Mouse (Mus musculus) CH12F3 (cell line): ENCODE results near the gene Tom1.

ENCODE experiments used
- in situ Hi-C: fragments of 300-500 bp; cut with MboI; formaldehyde crosslinking; loops from 2 replicates; pipeline ENCODE4 v1.14.3; 2020; ENCODE audit warnings: low sequenced_read_pairs

Gene Tom1

GRCm38 (mm10) chr8:75033511-75034243 lies at the start of gene Tom1:
Gene Tom1, plus strand, starts transcription at chr8:75033705.
- in situ Hi-C loops, result no loop called here

DNA sequence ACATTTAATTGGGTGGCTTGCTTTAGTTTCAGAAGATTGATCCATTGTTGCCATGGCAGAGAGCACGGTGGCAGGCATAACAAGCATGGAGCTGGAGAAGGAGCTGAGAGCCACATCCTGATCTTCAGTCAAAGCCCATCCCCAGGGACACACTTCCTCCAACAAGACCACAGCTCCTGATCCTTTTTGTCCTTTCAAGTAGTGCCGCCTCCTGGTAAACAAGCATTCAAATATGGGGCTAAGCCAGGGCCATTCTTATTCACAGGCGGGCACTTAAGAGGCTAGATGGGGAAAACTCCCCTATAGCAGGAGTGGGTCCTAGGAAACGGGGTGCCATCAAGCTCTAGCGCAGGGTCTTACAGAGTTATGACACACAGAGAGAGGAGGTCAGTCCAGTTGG lies 46.1 kb upstream of the Tom1 start:
- in situ Hi-C loops, result no loop called here

- in situ Hi-C loops, result no loop called here
Measured at GRCm38 (mm10) chr8:74990021-74990420, 43.5 kb upstream of the Tom1 start.

DNA sequence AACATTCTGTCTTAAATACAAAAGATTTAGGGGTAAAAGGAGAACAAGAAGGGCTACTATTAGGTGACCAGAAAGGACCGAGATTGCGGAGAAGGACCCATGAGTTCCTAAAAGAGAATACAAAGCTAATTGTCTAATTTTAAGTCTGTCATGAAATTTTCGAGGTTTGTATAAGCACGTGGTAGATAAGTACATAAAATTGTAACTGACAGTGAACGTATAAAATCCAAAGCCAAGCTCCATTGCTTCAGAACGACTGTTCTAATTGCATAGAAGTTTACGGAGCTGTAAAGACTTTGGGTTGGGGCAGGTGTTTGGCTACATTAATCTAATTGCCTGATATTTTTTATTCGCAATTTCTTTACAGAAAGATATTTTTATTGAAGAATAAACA lies 40.4 kb upstream of the Tom1 start, which contains the start of gene Hmgxb4:
TSS of gene Hmgxb4 (plus strand) at position 276 of the 394 bp plus-strand sequence.
- in situ Hi-C loops, result no loop called here

DNA sequence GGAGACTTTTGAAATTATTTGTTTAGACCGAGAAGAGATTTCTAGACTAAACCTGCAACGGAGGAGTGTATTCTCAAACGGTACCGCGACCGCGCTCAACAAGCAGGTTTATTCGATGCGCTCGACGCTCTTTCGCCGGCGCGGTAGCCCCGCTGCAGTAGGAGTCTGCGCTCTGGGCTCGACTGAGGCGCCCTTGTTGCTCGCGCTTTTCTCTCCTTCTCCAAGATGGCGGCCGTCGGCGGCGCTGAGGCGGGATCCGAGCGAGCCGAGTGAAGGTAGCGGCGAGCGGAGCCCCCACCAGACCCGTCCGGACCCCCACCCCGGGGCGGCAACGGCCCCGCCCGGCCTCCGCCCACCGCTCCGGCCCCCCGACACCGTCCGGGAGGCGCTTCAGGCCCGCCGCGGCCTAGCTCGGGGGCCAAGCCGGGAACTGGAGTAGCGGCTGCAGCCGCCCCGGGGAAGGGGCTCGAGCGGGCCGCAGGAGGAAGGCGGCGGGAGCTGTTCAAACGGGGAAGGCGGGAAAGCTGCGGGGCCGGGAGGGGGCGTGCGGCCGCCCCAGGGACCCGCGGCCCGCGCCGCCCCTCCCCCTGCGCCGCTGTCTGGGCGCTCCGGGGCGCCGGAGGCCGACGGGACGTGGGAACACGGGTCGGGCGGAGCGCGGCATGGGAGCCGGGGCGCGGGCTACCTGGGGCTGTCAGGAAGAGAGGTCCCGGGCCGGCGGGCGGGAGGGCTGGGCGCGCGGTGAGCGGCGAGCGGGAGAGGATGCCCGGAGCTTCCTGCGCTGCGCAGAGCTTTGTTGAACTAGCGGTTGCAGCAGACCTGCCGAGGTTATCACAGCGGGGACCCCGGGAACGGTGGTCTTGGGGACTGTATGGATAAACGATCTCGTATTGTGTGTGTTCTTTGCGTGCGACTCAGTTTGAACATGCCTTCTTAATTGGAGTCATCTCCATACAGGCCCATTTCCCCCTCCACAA lies 39.7 kb upstream of the Tom1 start:
- in situ Hi-C loops, result no loop called here

DNA sequence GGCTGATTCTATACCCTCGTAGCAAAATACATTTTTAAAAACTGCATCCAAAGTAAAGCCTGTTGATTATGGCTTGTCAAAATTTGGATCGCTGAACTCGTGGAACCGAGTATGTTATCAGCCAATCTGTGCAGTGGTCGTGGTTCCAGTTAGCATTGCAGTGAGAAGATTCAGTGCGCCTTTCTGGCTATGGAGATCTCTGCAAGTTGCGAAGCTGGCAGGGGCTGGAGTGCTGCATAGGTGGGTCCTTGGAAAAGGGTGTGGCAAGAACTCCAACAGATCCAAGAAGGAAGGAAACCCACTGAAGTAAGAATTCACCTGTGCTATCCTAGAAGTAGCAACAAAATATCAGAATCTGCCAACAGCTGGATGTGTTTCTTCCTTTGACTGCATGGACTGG lies 39.0 kb upstream of the Tom1 start:
- in situ Hi-C loops, result no loop called here

DNA sequence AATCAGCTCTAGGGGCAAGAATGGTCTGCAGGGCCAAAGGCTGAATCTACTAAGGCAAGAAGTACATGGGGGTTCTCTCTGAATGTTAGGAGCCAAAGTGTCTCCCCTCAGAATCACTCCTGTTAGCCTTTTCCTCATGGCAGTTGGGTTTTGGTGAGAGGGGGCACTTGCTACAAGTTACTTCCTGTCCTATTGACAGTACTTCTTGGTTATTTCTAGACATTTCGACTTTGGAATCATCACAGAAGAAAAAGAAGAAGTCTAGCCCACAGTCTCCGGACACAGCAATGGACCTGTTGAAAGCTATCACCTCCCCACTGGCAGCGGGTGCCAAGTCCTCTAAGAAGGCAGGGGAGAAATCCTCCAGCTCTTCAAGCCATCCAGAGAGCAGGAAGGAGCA lies 33.1 kb upstream of the Tom1 start:
- in situ Hi-C loops, result no loop called here

DNA sequence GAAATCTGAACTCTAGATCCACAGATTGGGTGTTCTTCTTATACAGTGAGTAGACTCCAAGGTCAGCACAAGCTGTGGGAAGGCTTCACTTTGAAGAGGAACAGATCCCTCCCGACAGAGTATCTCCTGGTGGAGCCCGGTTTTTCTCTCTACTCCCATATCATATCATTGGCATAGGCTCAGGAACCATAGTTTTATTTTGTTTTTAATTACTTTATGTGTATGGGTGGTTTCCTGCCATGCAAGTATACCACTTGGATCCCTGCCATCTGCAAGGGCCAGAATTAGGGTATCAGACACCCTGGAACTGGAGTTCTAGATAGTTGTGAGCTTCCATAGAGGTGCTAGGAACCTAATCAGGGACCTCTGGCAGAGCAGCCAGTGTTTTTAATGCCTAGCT lies 24.7 kb upstream of the Tom1 start:
- in situ Hi-C loops, result no loop called here

- in situ Hi-C loops, result no loop called here
Measured at GRCm38 (mm10) chr8:75013557-75013956, 19.9 kb upstream of the Tom1 start.

- in situ Hi-C loops, result no loop called here
Measured at GRCm38 (mm10) chr8:75013964-75014363, 19.5 kb upstream of the Tom1 start.

DNA sequence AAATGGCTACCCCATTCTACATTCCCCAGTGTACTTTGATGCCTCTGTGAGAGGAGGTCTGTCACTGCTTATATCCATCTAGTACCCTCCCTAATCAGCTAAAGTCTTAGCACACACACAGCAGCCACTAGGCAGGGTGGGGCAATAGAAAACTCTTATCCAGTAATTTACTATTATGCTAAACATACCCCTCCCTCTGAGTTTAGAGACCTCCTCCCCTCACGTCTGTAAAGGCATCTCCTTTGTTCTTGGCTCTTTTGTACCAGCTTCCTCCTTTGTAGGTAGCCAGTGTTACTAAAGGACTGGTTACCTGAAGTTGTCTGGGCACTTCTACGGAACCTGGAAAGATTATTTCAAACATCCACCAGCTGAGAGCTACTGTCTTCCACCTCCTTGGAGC lies 17.5 kb upstream of the Tom1 start:
- in situ Hi-C loops, result no loop called here

DNA sequence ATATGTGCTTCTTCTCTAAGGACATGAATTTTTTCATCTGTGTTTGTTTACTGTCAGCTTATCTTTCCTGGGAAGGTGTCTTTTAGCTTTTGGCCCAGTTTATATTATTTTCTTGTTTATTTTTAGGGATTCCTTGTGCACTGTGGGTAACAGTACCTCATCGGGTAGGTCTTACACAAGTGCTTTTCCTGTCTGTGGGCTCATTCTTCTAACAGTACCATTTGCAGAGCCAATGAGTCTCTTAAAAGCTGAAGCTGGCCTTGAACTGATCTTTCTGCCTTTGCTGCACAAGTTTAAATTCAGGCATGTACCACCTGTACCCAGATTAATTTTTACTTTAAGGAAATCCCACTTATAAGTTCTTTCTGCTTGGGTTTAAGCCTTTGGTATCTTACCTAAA lies 17.1 kb upstream of the Tom1 start:
- in situ Hi-C loops, result no loop called here

DNA sequence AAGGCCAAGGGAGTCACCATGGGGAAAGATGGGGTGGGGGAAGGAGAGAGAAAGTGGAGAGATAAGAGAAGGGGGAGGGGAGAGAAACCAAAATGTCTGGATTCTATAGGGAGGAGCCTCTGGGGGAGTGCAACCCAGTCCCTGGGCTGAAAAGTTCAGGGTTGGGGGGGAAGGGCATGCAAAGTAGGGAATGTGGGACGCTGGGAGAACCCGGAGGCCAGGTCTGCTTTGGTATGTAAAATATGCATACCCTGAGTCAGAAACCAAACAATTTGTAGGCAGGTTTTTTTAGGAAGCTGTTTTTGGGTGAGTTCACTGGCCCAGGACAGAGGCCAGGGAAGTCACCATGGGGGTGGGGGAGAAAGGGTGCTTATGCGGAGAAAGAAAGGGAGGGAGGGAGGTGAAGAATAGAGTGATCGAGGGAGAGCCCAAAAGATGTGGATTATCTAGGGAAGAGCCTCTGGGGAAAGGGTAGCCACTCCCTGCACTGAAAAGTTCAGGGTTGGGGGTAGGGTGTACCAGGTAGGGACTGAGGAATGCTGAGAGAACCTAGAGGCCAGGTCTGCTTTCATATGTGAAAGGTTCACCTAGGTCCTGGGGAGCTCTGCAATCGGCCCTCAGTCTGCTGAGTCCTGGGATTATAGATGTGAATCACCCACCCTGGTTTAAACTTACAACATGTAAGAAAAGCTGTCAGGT lies 15.1 kb upstream of the Tom1 start:
- in situ Hi-C loops, result no loop called here

GRCm38 (mm10) chr8:75023660-75024316 lies 9.7 kb upstream of the Tom1 start:
- in situ Hi-C loops, result no loop called here

DNA sequence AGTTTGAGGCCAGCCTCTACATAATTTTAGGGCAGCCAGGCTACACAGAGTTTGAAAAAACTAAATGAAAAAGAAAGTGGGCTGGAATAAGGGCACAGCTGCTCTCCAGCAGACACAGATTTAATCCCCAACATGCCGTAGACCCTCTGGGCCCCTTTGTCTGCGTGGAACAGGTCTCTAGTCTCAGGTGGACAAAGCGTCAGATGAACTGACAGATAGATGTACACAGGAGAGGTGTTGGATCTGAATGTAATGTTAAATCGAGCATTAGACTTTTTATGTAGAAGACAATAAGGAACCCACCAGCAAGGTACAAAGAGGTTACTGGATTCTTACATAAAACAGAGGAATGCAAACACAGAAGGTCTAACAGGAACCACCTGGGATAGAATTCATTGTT lies 7.7 kb upstream of the Tom1 start:
- in situ Hi-C loops, result no loop called here

DNA sequence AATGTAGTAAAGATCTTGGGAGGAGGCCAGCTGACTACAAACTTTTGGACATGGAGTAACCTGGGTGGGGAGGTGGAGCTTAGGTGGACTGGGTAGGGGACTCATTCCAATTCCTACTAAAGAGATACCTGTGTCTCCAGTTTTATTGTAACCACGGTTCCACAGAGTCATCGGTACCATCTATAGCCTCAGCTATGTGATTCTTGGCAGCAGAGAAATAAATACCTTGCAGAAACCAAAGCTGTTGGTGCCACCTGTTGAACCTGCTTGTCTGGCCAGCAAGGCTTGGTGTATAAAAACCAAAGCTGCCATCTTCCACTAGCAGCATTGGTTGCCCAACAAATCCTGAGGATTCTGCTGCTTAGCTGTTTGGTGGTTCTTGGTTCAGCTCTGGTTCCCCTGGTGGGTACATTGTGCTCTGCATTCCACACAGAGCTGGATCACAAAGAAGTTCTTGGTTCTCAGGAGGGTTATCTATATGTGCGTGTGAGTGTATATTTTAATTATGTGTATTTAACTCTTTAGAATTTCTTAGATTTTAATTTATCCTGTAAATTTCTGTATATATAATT lies 3.0 kb upstream of the Tom1 start:
- in situ Hi-C loops, result no loop called here

- in situ Hi-C loops, result no loop called here
Measured at GRCm38 (mm10) chr8:75032961-75033360, 544 bp upstream of the Tom1 start.

GRCm38 (mm10) chr8:75034285-75034684 lies 780 bp downstream of the Tom1 start:
- in situ Hi-C loops, result no loop called here

- in situ Hi-C loops, result no loop called here
Measured at GRCm38 (mm10) chr8:75035640-75036039, 2.1 kb downstream of the Tom1 start.

GRCm38 (mm10) chr8:75038497-75038896 lies 5.0 kb downstream of the Tom1 start:
- in situ Hi-C loops, result no loop called here
